17 mouse cellular contexts compared by ENCODE assay signal in genomic region chr10:121612448-121612847, GRCm38 (mm10). TPM values are rescaled to one million over a fixed set of nuclear protein-coding genes. Genes with fewer than 3 reads are reported as not detected.
"Had no signal": no experiment of that assay in that cellular context is flagged by ENCODE, and none has a peak within 500 bp of the region (broad histone marks: within the 10 kb centered on the region; RNA-seq: fewer than 3 reads in every experiment).

No protein-coding gene starts in this region.

- H3K27me3 ChIP-seq: kidney, embryonic 15.5 days; limb, embryonic 13.5 days; midbrain, embryonic 12.5 days; neural tube, embryonic 13.5 days; stomach, embryonic 15.5 days had no signal

- H3K9ac ChIP-seq: kidney, embryonic 15.5 days; limb, embryonic 13.5 days; liver, embryonic 14.5 days; midbrain, embryonic 12.5 days; neural tube, embryonic 13.5 days; stomach, embryonic 15.5 days had no signal

- DNase-seq: kidney, adult 2 months; kidney, postnatal 14 days; left cerebral cortex, postnatal 4 days; lung, adult 18-20 months; lung, postnatal 14 days; retina, postnatal 1 day; right cerebral cortex, postnatal 4 days; spleen, adult 18-20 months had no signal

- H3K4me2 ChIP-seq: kidney, embryonic 15.5 days; limb, embryonic 13.5 days; midbrain, embryonic 12.5 days; neural tube, embryonic 13.5 days; stomach, embryonic 15.5 days had no signal

- H3K4me1 ChIP-seq: kidney, embryonic 15.5 days; limb, embryonic 13.5 days; midbrain, embryonic 12.5 days; neural tube, embryonic 13.5 days had no signal

- H3K4me3 ChIP-seq: kidney, embryonic 15.5 days; limb, embryonic 13.5 days; midbrain, embryonic 12.5 days; neural tube, embryonic 13.5 days; stomach, embryonic 15.5 days had no signal

- ATAC-seq: midbrain, embryonic 16.5 days had no signal

- H3K9me3 ChIP-seq: kidney, embryonic 15.5 days; limb, embryonic 13.5 days; midbrain, embryonic 12.5 days; neural tube, embryonic 13.5 days; stomach, embryonic 15.5 days had no signal

- H3K27ac ChIP-seq: kidney, embryonic 15.5 days; limb, embryonic 13.5 days; liver, embryonic 14.5 days; midbrain, embryonic 12.5 days; neural tube, embryonic 13.5 days; stomach, embryonic 15.5 days had no signal

RNA-seq across cellular contexts. Expression of gene D930020B18Rik, which starts 28.9 kb away (rescaled TPM):
- total RNA-seq: liver, adult 2 months; megakaryocyte-erythroid progenitor cell, adult 5-6 weeks had no signal
- polyA plus RNA-seq: liver, adult 2 months; midbrain, embryonic 12.5 days had no signal
